Mouse (Mus musculus): ENCODE results near the gene Rnf214.

The Rnf214 gene

DNA sequence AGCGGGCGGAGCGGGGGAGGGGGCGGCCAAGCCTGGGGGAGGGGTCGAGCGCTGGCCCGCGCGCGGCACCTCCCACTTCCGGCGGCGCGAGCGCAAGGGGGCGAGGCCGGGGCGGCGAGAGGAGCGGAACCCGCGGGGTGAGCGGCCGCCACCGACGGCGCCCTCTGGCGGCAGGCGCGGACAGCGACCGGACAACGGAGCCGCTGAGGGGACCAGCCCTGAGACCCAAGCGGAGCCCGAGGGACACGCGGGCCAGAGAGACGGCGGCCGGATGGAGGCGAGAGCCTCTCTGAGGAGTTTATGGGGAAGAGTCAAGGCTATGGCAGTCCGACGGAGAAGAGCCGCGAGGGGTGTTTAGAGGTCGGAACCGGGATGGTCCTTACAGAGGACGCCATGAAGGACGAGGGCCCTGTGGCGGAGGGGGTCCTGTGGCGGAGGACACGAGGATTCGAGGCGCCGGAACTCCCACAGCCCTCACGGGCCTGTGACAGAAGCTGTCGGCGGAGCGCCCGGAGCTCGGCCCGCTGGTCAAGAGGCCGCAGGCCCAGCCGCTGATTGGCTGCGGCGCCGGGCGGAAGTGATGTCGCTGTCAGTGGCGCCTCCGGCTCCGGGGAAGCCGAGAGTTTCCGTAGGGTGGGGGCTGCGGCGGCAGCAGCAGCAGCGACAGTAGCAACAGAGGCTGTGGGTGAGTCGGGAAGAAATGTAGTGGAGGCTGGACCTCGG lies at the start of gene Rnf214, which contains the start of gene Pcsk7:
Rnf214 (minus strand) TSS at position 557 of the 723 bp plus-strand sequence.
Pcsk7 (plus strand) TSS at position 143 of the 723 bp plus-strand sequence.
- DNase-seq = peak; percentile 93 to 96

DNA sequence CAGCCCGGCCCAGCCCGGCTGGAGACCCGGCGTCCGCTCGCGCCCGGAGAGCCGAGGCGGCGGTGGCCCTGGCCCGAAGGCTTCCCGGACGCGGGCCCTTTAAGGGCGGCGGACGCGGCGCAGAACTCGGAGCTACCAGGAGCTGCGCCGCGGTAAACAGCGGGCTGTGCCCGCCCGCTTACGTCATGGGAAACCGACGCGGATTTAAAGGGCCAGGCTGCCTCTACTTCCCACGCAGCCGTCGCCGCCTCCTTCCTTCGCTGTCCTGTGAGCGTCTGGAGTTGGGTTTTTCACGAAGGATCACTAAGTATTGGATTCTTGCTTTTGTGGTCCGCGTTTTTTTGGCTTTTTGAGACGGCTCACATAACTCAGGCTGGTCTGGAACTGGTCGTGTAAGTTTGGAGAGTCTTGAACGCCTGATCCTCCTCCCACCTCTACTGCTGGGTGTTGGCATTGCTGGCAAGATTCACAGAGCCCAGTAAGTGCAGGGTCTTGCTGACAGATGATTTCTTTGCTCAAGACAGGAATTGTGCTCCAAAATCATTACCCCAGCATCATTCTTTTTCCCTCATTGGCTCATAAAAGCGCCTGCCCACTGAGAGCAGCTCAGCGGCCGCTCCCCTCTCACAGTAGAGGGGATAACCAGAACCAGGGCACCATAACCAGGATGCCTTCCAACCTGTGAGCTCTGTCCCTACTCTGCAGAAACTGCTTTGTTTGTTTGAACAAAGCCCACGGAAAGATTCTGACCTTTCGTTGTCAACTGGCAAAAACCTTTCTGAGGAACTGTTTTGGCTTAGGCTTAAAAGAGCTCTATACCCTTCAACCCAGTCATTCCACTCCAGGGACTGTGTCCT lies 48.6 kb upstream of the Rnf214 start, which contains the start of gene Sidt2:
Sidt2 (minus strand) TSS at position 152 of the 857 bp plus-strand sequence.
- peak; percentile 91 to 94 for DNase-seq

GRCm38 (mm10) chr9:45954294-45955106 lies 47.8 kb upstream of the Rnf214 start:
- peak; percentile 66 to 81 for DNase-seq

DNA sequence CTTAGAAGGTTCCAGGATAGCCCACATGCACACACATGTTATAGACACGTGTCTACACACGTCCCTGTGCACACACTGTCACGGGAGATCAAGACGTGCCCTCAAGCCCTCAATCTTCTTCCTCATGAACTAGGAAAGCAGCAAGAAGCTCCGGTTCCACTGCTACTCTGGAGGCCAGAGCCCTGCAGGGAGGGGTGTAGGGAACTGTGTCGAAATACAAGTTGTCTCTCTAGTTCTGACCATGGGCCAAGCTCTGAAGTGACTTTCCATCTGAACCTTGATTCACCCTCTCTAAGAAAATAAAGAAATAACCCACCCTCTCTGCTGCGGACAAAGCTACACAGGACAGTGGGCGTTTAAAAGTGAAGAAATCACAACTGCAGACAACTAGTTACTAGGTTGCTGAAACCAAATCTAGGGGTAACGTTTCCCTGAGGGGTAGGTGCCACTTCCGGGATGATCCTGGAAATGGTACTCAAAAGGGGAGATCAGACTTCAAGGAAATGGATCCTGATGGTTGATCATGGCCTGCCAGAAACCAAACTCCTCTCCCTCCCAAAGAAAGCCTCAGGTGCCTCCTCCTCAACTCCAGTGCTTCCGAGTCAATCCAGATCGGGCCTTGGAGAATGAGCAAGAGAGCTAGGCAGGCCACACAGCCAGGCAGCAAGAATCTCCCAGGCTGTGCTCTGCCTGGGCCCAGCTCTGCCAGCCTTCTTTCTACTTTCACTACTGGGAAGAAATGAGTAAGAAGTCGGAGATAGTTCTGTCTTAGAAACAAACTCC lies 47.0 kb upstream of the Rnf214 start:
- DNase-seq = peak in 1 of 2 experiments; percentile 41

GRCm38 (mm10) chr9:45952890-45953289 lies 46.2 kb upstream of the Rnf214 start:
- no peak for DNase-seq

DNA sequence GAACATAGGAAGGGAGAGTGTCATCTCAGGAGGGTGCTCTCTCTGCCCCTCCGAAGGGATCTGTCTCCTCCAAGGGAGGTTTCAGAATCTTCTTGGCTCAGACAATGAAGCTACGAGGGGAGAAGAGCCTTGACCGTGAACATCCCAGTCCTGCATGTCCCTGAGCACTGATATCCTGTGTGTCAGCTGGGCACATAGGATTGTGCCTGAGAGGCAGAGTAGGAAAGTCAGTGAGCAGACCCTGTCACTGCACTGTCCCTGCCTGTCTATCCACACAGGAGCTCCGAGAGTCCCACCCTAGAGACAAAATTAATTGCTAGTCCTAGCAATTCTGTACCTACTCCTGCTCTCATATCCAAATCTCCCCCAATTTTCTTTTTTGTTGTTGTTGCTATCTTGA lies 45.3 kb upstream of the Rnf214 start:
- no peak for DNase-seq

DNA sequence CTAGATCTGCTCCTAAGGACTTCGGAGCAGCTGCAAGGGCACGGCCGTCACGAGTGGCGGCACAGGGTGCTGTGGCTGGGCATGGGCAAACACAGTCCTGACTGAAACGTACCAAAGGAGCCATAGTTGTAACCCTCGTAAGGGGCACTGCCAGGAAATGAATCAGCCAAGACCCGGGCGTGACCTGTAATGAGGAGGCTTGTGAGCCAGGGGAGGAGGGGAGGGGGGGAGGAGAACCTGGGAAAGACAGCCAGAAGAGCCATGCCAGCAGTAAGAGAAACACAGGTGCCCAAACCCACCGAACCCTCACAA lies 40.1 kb upstream of the Rnf214 start:
- no peak for DNase-seq

- no peak for DNase-seq
Observed at GRCm38 (mm10) chr9:45946182-45946871, 39.6 kb upstream of the Rnf214 start.

GRCm38 (mm10) chr9:45945721-45946120 lies 39.0 kb upstream of the Rnf214 start:
- DNase-seq = no peak

DNA sequence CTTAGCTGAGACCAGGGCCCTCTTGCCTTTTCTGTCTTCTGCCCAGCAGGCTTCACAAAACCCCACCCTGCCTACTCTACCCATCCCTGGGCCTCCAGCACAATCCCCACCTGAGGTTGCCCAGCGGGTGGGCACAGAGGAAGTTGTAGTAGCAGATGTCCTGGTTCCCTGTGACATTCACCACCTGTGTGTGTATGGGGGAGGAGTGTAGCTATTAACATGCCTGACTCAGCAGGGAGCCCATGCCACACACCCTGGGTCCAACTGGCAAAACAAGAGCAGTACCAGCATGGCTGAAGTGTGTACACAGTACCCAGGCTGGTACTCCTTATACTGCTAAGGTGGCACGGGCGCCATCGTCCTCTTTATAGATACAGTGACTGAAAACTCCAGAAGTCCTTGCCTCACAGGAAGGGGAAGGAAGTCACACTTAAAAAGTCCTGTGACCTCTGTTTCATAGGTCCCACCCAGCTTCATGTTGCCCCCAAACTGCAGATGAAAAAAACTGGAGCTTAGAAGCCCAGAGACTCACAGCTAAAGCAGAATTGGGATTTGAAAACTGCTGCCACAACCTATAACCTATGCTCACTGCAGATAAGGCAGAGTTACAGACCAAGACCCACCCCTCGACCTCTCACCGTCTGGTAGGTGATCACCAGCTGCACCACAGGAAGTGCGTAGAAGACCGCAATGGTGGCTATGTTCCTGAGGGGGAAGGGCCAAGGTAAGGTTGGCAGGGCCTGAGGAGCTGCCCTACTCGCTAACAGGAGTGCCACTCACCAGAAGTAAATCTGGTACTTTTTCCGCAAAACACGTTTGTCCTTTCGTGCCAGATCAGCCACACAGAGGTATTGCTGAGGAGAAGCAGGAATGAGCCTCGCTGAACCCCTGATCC lies 38.0 kb upstream of the Rnf214 start:
- DNase-seq = no peak

GRCm38 (mm10) chr9:45943628-45944505 lies 37.2 kb upstream of the Rnf214 start:
- DNase-seq = no peak

DNA sequence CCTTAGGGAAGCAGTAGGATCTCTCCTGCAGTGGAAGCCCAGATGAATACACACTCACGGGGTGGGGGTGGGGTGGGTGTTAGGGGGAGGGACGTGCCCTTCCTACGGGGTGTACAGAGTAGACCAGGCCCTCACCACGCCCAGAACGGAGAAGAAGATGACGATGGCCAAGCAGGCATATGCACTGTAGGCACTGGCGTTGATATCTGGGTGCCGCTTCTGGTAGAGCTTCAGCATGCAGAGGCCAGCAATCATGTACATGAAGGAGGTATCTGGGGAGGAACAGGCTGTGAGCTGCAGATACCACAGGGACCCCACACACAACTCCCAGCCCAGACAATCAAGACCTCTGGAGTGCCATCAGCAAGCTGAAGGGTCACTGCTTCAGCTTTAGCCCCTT lies 36.2 kb upstream of the Rnf214 start:
- DNase-seq = no peak

GRCm38 (mm10) chr9:45942464-45942863 lies 35.8 kb upstream of the Rnf214 start:
- no peak for DNase-seq

DNA sequence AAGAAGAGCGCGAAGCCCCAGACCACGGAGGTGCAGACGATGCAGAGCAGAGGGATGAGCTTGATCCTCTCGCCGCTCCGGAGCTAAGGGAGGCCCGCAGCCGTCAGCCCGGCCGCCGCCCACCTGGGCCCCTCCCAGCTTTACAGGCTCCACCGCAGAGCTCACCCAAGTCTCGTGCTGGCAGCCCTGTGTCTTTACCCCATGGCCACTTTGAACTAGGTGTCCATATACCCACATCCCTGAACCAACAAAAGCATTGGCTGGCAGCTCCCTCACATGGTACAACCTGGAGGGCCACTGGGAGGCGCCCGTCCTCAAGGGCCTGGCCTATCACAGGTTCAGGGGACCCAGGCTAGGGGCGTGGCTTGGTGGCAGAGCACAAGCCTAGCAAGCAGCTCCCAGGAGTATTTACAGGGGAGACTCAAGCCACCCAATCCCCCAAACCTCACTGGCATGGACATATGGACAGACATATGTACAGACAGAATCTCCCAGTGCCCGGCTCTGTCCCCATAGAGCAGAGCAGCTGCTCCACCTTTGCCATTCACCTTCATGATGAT lies 34.7 kb upstream of the Rnf214 start:
- peak; percentile 42 to 66 for DNase-seq

DNA sequence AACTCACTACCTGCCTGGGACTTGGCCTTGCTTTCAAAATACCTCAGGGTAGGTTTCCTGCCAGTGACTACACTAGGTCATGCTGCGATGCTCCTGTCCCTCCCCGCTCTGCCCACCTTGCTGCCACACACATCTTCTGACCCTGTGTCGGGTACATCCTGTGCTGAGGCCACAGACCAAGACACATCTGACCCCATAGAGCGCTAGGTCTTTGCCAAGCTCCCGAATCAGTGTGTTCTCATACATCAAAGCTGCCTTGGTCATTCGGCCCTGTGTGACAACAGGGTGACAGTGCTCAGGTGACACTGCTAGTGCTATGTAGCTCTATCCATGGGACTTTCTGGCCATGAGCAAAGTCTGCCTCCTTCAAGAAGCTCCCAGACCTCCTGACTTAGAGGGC lies 33.1 kb upstream of the Rnf214 start:
- no peak for DNase-seq

- no peak for DNase-seq
Observed at GRCm38 (mm10) chr9:45938952-45939637, 32.4 kb upstream of the Rnf214 start.

DNA sequence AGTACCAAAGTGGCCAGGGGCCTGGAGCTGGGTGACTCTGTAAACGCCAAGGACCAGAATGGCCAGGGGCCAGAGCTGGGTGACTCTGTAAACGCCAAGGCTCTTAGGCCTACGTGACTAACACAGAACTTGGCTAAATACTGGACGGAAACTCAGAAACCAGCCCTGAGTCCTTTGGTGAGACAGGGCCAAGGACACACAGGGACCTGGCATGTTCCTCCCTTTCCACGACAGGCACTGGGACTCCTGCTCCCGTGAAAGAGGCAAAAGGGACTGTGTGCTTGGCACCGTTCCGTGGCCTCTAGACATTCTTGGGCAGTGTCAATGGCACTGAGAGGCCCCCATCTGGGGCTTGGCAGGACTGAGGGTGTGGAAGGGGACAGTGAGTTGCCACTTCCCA lies 31.4 kb upstream of the Rnf214 start:
- no peak for DNase-seq

GRCm38 (mm10) chr9:45936883-45937282 lies 30.2 kb upstream of the Rnf214 start:
- DNase-seq = peak; percentile 75 to 86
